Mouse (Mus musculus): Measurements from ENCODE around the gene Fbxl17. TPM values are rescaled to one million over a fixed set of nuclear protein-coding genes. Genes with fewer than 3 reads are reported as not detected.

Gene Fbxl17
- polyA plus RNA-seq, 1 experiment from 2014 or later, result 22.7 TPM

- Histone ChIP-seq H3K27ac (ENCODE audit: low read length) (no peak overlapping the region), H3K4me1 (ENCODE audit: control insufficient read depth, insufficient read depth, low read length) (peaks cover 2% of the 10 kb centered on the region; the same call in 1 of the 2 replicates), H3K4me2 (ENCODE audit: low read length) (no peak overlapping the region), H3K36me3 (ENCODE audit: control insufficient read depth, insufficient read depth, low read length) (no peaks in the 10 kb centered on the region), H3K9me3 (replicated peaks; ENCODE audit: control insufficient read depth, low read length, poor library complexity, severe bottlenecking) (no peaks in the 10 kb centered on the region), H3K27me3 (ENCODE audit: control insufficient read depth, insufficient read depth, low read depth, low read length) (no peaks in the 10 kb centered on the region), H3K4me3 (ENCODE audit: low read depth, low read length) (no peak overlapping the region), H3K9ac (ENCODE audit: low read depth, low read length) (no peak overlapping the region)
- ATAC-seq, result no peak
- WGBS, result 16% methylated on average over 4 of the region's 4 CpGs
These were observed 470.7 kb downstream of the Fbxl17 start for GRCm38 (mm10) chr17:63029105-63029504.

- H3K27ac ChIP-seq (ENCODE audit: low read length), result 0 out of 2 replicates have a peak overlapping the region, but pooled peaks have one; percentile 33
- H3K9me3 ChIP-seq (replicated peaks; ENCODE audit: control insufficient read depth, low read length, poor library complexity, severe bottlenecking), result no peaks in the 10 kb centered on the region
- no peaks in the 10 kb centered on the region for H3K36me3 ChIP-seq (ENCODE audit: control insufficient read depth, insufficient read depth, low read length)
- peak overlapping the region; percentile 34; the same call in 1 of the 2 replicates for H3K4me2 ChIP-seq (ENCODE audit: low read length)
- WGBS, result 45% methylated on average over 15 of the region's 15 CpGs
- 0 out of 2 replicates have a peak, but pooled peaks have one; percentile 45 for ATAC-seq
- H3K4me1 ChIP-seq (ENCODE audit: control insufficient read depth, insufficient read depth, low read length), result peaks cover 2% of the 10 kb centered on the region; the same call in 1 of the 2 replicates
- 0 out of 2 replicates have a peak overlapping the region, but pooled peaks have one; percentile 25 for H3K9ac ChIP-seq (ENCODE audit: low read depth, low read length)
- H3K27me3 ChIP-seq (ENCODE audit: control insufficient read depth, insufficient read depth, low read depth, low read length), result no peaks in the 10 kb centered on the region
- H3K4me3 ChIP-seq (ENCODE audit: low read depth, low read length), result no peak overlapping the region
These were observed 474.6 kb downstream of the Fbxl17 start for GRCm38 (mm10) chr17:63025238-63025637.

- Histone ChIP-seq H3K9ac (ENCODE audit: low read depth, low read length) (no peak overlapping the region), H3K27me3 (ENCODE audit: control insufficient read depth, insufficient read depth, low read depth, low read length) (no peaks in the 10 kb centered on the region), H3K27ac (ENCODE audit: low read length) (no peak overlapping the region), H3K36me3 (ENCODE audit: control insufficient read depth, insufficient read depth, low read length) (no peaks in the 10 kb centered on the region), H3K4me1 (ENCODE audit: control insufficient read depth, insufficient read depth, low read length) (no peaks in the 10 kb centered on the region), H3K4me3 (ENCODE audit: low read depth, low read length) (no peak overlapping the region), H3K9me3 (replicated peaks; ENCODE audit: control insufficient read depth, low read length, poor library complexity, severe bottlenecking) (no peaks in the 10 kb centered on the region), H3K4me2 (ENCODE audit: low read length) (no peak overlapping the region)
- WGBS, result 85% methylated on average over 3 of the region's 3 CpGs
- ATAC-seq, result no peak
These were observed 482.1 kb downstream of the Fbxl17 start for GRCm38 (mm10) chr17:63017605-63018167.

GRCm38 (mm10) chr17:63012571-63012923, 487.3 kb downstream of the Fbxl17 start:
- no peak overlapping the region for H3K27ac ChIP-seq (ENCODE audit: low read length)
- 64% methylated on average over 3 of the region's 3 CpGs for WGBS
- H3K4me1 ChIP-seq (ENCODE audit: control insufficient read depth, insufficient read depth, low read length), result peaks cover 7% of the 10 kb centered on the region; the same call in 1 of the 2 replicates
- no peak overlapping the region for H3K4me2 ChIP-seq (ENCODE audit: low read length)
- H3K9ac ChIP-seq (ENCODE audit: low read depth, low read length), result no peak overlapping the region
- H3K36me3 ChIP-seq (ENCODE audit: control insufficient read depth, insufficient read depth, low read length), result no peaks in the 10 kb centered on the region
- ATAC-seq, result no peak
- no peaks in the 10 kb centered on the region for H3K27me3 ChIP-seq (ENCODE audit: control insufficient read depth, insufficient read depth, low read depth, low read length)
- H3K4me3 ChIP-seq (ENCODE audit: low read depth, low read length), result no peak overlapping the region
- H3K9me3 ChIP-seq (replicated peaks; ENCODE audit: control insufficient read depth, low read length, poor library complexity, severe bottlenecking), result no peaks in the 10 kb centered on the region

GRCm38 (mm10) chr17:63011893-63012570, 487.8 kb downstream of the Fbxl17 start:
- Histone ChIP-seq H3K4me3 (ENCODE audit: low read depth, low read length) (no peak overlapping the region), H3K4me2 (ENCODE audit: low read length) (no peak overlapping the region), H3K9ac (ENCODE audit: low read depth, low read length) (no peak overlapping the region), H3K36me3 (ENCODE audit: control insufficient read depth, insufficient read depth, low read length) (no peaks in the 10 kb centered on the region), H3K27me3 (ENCODE audit: control insufficient read depth, insufficient read depth, low read depth, low read length) (no peaks in the 10 kb centered on the region), H3K4me1 (ENCODE audit: control insufficient read depth, insufficient read depth, low read length) (peaks cover 7% of the 10 kb centered on the region; the same call in 1 of the 2 replicates), H3K27ac (ENCODE audit: low read length) (no peak overlapping the region), H3K9me3 (replicated peaks; ENCODE audit: control insufficient read depth, low read length, poor library complexity, severe bottlenecking) (no peaks in the 10 kb centered on the region)
- no peak for ATAC-seq
- 83% methylated on average over 13 of the region's 13 CpGs for WGBS

GRCm38 (mm10) chr17:63010830-63011229, 489.0 kb downstream of the Fbxl17 start:
- Histone ChIP-seq H3K9me3 (replicated peaks; ENCODE audit: control insufficient read depth, low read length, poor library complexity, severe bottlenecking) (no peaks in the 10 kb centered on the region), H3K27me3 (ENCODE audit: control insufficient read depth, insufficient read depth, low read depth, low read length) (no peaks in the 10 kb centered on the region), H3K4me3 (ENCODE audit: low read depth, low read length) (no peak overlapping the region), H3K36me3 (ENCODE audit: control insufficient read depth, insufficient read depth, low read length) (no peaks in the 10 kb centered on the region), H3K27ac (ENCODE audit: low read length) (no peak overlapping the region), H3K9ac (ENCODE audit: low read depth, low read length) (no peak overlapping the region), H3K4me2 (ENCODE audit: low read length) (no peak overlapping the region), H3K4me1 (ENCODE audit: control insufficient read depth, insufficient read depth, low read length) (peaks cover 7% of the 10 kb centered on the region; the same call in 1 of the 2 replicates)
- 94% methylated on average over 10 of the region's 10 CpGs for WGBS
- no peak for ATAC-seq

GRCm38 (mm10) chr17:63008788-63009187, 491.0 kb downstream of the Fbxl17 start:
- no peak for ATAC-seq
- Histone ChIP-seq H3K27ac (ENCODE audit: low read length) (no peak overlapping the region), H3K4me2 (ENCODE audit: low read length) (no peak overlapping the region), H3K4me3 (ENCODE audit: low read depth, low read length) (no peak overlapping the region), H3K9ac (ENCODE audit: low read depth, low read length) (no peak overlapping the region), H3K4me1 (ENCODE audit: control insufficient read depth, insufficient read depth, low read length) (peaks cover 7% of the 10 kb centered on the region; the same call in 1 of the 2 replicates), H3K36me3 (ENCODE audit: control insufficient read depth, insufficient read depth, low read length) (no peaks in the 10 kb centered on the region), H3K27me3 (ENCODE audit: control insufficient read depth, insufficient read depth, low read depth, low read length) (no peaks in the 10 kb centered on the region), H3K9me3 (replicated peaks; ENCODE audit: control insufficient read depth, low read length, poor library complexity, severe bottlenecking) (no peaks in the 10 kb centered on the region)
- 76% methylated on average over 4 of the region's 4 CpGs for WGBS

GRCm38 (mm10) chr17:63008277-63008676, 491.5 kb downstream of the Fbxl17 start:
- peaks cover 7% of the 10 kb centered on the region; the same call in 1 of the 2 replicates for H3K4me1 ChIP-seq (ENCODE audit: control insufficient read depth, insufficient read depth, low read length)
- 0 out of 2 replicates have a peak overlapping the region, but pooled peaks have one; percentile 8 for H3K27ac ChIP-seq (ENCODE audit: low read length)
- WGBS, result 34% methylated on average over 5 of the region's 5 CpGs
- H3K9me3 ChIP-seq (replicated peaks; ENCODE audit: control insufficient read depth, low read length, poor library complexity, severe bottlenecking), result no peaks in the 10 kb centered on the region
- H3K27me3 ChIP-seq (ENCODE audit: control insufficient read depth, insufficient read depth, low read depth, low read length), result no peaks in the 10 kb centered on the region
- no peak overlapping the region for H3K4me2 ChIP-seq (ENCODE audit: low read length)
- no peak overlapping the region for H3K4me3 ChIP-seq (ENCODE audit: low read depth, low read length)
- ATAC-seq, result 0 out of 2 replicates have a peak, but pooled peaks have one; percentile 51
- H3K36me3 ChIP-seq (ENCODE audit: control insufficient read depth, insufficient read depth, low read length), result no peaks in the 10 kb centered on the region
- H3K9ac ChIP-seq (ENCODE audit: low read depth, low read length), result no peak overlapping the region

GRCm38 (mm10) chr17:63007876-63008275, 491.9 kb downstream of the Fbxl17 start:
- WGBS, result 70% methylated on average over 12 of the region's 12 CpGs
- no peak overlapping the region for H3K9ac ChIP-seq (ENCODE audit: low read depth, low read length)
- no peak for ATAC-seq

More at GRCm38 (mm10) chr17:63007876-63008275, 491.9 kb downstream of the Fbxl17 start:
- Histone ChIP-seq H3K9me3 (replicated peaks; ENCODE audit: control insufficient read depth, low read length, poor library complexity, severe bottlenecking) (no peaks in the 10 kb centered on the region), H3K27ac (ENCODE audit: low read length) (no peak overlapping the region), H3K27me3 (ENCODE audit: control insufficient read depth, insufficient read depth, low read depth, low read length) (no peaks in the 10 kb centered on the region), H3K4me3 (ENCODE audit: low read depth, low read length) (no peak overlapping the region), H3K4me1 (ENCODE audit: control insufficient read depth, insufficient read depth, low read length) (peaks cover 7% of the 10 kb centered on the region; the same call in 1 of the 2 replicates), H3K4me2 (ENCODE audit: low read length) (no peak overlapping the region), H3K36me3 (ENCODE audit: control insufficient read depth, insufficient read depth, low read length) (no peaks in the 10 kb centered on the region)

Data from midbrain, embryonic 16.5 days (tissue).